Comparison of ENCODE assay signal across 8 mouse cellular contexts in the genomic region with DNA sequence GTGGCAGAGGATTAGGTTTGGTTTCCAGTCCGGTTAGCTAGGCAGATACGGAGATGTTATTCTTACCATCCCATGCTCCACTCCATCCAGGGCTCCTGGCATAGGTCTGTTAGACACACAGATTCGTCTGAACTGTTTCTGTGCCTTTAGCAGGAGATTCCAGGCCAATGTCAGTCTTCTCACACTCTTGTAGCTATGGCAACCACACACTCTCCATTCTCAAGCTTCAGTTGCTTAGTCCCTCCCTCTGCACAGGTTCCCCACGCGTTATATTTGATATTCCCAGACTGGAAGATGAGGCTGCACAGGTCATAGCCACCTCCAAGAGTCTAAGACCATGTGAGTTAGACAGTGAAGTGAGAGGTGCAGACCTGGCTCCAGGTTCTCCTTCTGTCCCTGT. TPM values are rescaled to one million over a fixed set of nuclear protein-coding genes. Genes with fewer than 3 reads are reported as not detected.
A peak's percentile ranks its signal among the peaks of the same experiment; 100 is the strongest.
DNase-seq lines count a peak whose midpoint lies in the region; ATAC-seq and TF ChIP-seq lines count a peak whose summit lies in the region.

No protein-coding gene starts in this region.

- no peaks in the 10 kb centered on the region for H3K36me3 ChIP-seq in hindbrain, embryonic 12.5 days
- H3K36me3 ChIP-seq in midbrain, embryonic 13.5 days: peaks cover 6% of the 10 kb centered on the region

- no peak for TF ChIP-seq CTCF in layer of hippocampus, adult 2 months (conservative IDR thresholded peaks at IDR 0.05)

- DNase-seq in layer of hippocampus, adult 2 months (ENCODE audit: low spot score in 2 of 2): no peak
- no peak for DNase-seq in layer of hippocampus, adult 9-11 months
- peak; percentile 58 for DNase-seq in brain, adult 2 months (ENCODE audit: low read depth, low spot score)
- DNase-seq in thymus, postnatal 0 days (ENCODE audit: low spot score): no peak
- DNase-seq in left cerebral cortex, postnatal 10 days (ENCODE audit: extremely low spot score in 1 of 2, low spot score in 2 of 2): no peak

- peak overlapping the region; percentile 97 for H3K4me2 ChIP-seq in hindbrain, embryonic 12.5 days (replicated peaks)
- peak overlapping the region; percentile 99 for H3K4me2 ChIP-seq in midbrain, embryonic 13.5 days (replicated peaks)

- intact Hi-C loops in left cerebral cortex, postnatal 10 days (cut with DNase I): no loop called here

- H3K27me3 ChIP-seq in hindbrain, embryonic 12.5 days: no peaks in the 10 kb centered on the region
- H3K27me3 ChIP-seq in midbrain, embryonic 13.5 days: no peaks in the 10 kb centered on the region

- H3K9ac ChIP-seq in hindbrain, embryonic 12.5 days: peak overlapping the region; percentile 67; the same call in 1 of the 2 replicates
- peak overlapping the region; percentile 67 for H3K9ac ChIP-seq in midbrain, embryonic 13.5 days (replicated peaks)

- 80% methylated on average over 5 of the region's 5 CpGs for WGBS in hindbrain, embryonic 12.5 days
- 80% methylated on average over 5 of the region's 5 CpGs for WGBS in midbrain, embryonic 13.5 days

- H3K9me3 ChIP-seq in hindbrain, embryonic 12.5 days (replicated peaks): no peaks in the 10 kb centered on the region
- no peaks in the 10 kb centered on the region for H3K9me3 ChIP-seq in midbrain, embryonic 13.5 days

- peak overlapping the region; percentile 97 for H3K27ac ChIP-seq in layer of hippocampus, adult 2 months
- peak overlapping the region; percentile 84; the same call in 1 of the 2 replicates for H3K27ac ChIP-seq in hindbrain, embryonic 12.5 days
- no peak overlapping the region for H3K27ac ChIP-seq in midbrain, embryonic 13.5 days

- H3K4me1 ChIP-seq in hindbrain, embryonic 12.5 days: peaks cover 29% of the 10 kb centered on the region
- peaks cover 30% of the 10 kb centered on the region for H3K4me1 ChIP-seq in midbrain, embryonic 13.5 days (replicated peaks)

- H3K4me3 ChIP-seq in layer of hippocampus, adult 2 months: peak overlapping the region; percentile 91
- H3K4me3 ChIP-seq in hindbrain, embryonic 12.5 days: peak overlapping the region; percentile 89; the same call in 1 of the 2 replicates
- peak overlapping the region; percentile 95 for H3K4me3 ChIP-seq in midbrain, embryonic 13.5 days (replicated peaks)

- no peak for ATAC-seq in hindbrain, embryonic 12.5 days (ENCODE audit: low FRiP score)
- ATAC-seq in midbrain, embryonic 13.5 days: no peak
- ATAC-seq in activated CD4-positive, CD25-positive, alpha-beta regulatory T cell, adult 4 months: no peak

RNA-seq across cellular contexts. Expression of gene Wdr5, which starts 1.1 kb away (rescaled TPM):
- total RNA-seq in layer of hippocampus, adult 2 months (2021): 10 to 100 TPM; 24.8 to 28.9 TPM
- polyA plus RNA-seq in hindbrain, embryonic 12.5 days (2016; fragmentation: Nextera tagmentation; extraction: Ambion mirVana): 51.4 and 55.3 TPM in 2 replicates
- 46.6 and 49.1 TPM in 2 replicates for polyA plus RNA-seq in midbrain, embryonic 13.5 days (2015; fragmentation: Nextera tagmentation; extraction: Ambion mirVana)
- polyA plus RNA-seq in thymus, postnatal 0 days (2015; fragmentation: Nextera tagmentation; extraction: Ambion mirVana): 41.7 and 42.7 TPM in 2 replicates
- 10 to 100 TPM; 43.6 to 44.9 TPM for total RNA-seq in left cerebral cortex, postnatal 10 days (2021)
- polyA plus RNA-seq in activated CD4-positive, CD25-positive, alpha-beta regulatory T cell, adult 4 months (2017; shearing (Covaris generic)): 10 to 100 TPM in 1 of 2 experiments, 1 to 10 TPM in 1; 9.2 to 14.3 TPM

RNA-seq across cellular contexts. Expression of gene Brd3, which starts 6.4 kb away (rescaled TPM):
- 10 to 100 TPM; 43.6 to 51.8 TPM for total RNA-seq in layer of hippocampus, adult 2 months (2021)
- polyA plus RNA-seq in hindbrain, embryonic 12.5 days (2016; fragmentation: Nextera tagmentation; extraction: Ambion mirVana): 134 and 141 TPM in 2 replicates
- polyA plus RNA-seq in midbrain, embryonic 13.5 days (2015; fragmentation: Nextera tagmentation; extraction: Ambion mirVana): 145 and 153 TPM in 2 replicates
- polyA plus RNA-seq in thymus, postnatal 0 days (2015; fragmentation: Nextera tagmentation; extraction: Ambion mirVana): 68.8 and 74.8 TPM in 2 replicates
- 10 to 100 TPM; 67.1 to 77.0 TPM for total RNA-seq in left cerebral cortex, postnatal 10 days (2021)
- polyA plus RNA-seq in activated CD4-positive, CD25-positive, alpha-beta regulatory T cell, adult 4 months (2017; shearing (Covaris generic)): 10 to 100 TPM; 27.7 to 43.4 TPM
